Mouse (Mus musculus) bone marrow macrophage, adult 2 months (primary cell): ENCODE measurements around the gene Car2. TPM values are rescaled to one million over a fixed set of nuclear protein-coding genes. Genes with fewer than 3 reads are reported as not detected.

Experiments
- H3K27ac ChIP-seq: 2 replicates; pipeline ENCODE4 v1.5.1; 2012; ENCODE audit warnings: low read depth, low read length; ENCODE audit not compliant: insufficient read depth
- H3K4me1 ChIP-seq: 2 replicates; pipeline ENCODE4 v1.6.1; 2012; ENCODE audit warnings: low read length; ENCODE audit not compliant: control insufficient read depth, insufficient read depth
- H3K4me3 ChIP-seq: 2 replicates; pipeline ENCODE4 v1.5.1; 2012; ENCODE audit warnings: mild to moderate bottlenecking, low read length, moderate library complexity; ENCODE audit not compliant: insufficient read depth
- CTCF ChIP-seq: IDR thresholded peaks from 2 replicates; pipeline ENCODE4 v1.5.1; 2012; ENCODE audit warnings: low read depth, mild to moderate bottlenecking, low read length, moderate library complexity
- POLR2A ChIP-seq: IDR thresholded peaks from 2 replicates; pipeline ENCODE4 v1.6.1; 2012; ENCODE audit warnings: mild to moderate bottlenecking, low read depth, low read length, borderline replicate concordance
- polyA plus RNA-seq: library from polyadenylated mRNA; stranded (reverse); fragments of >200 nt; gene quantifications from 2 replicates; pipeline ENCODE4 v1.2.4, GENCODE M21; 2012; ENCODE audit not compliant: missing spikeins, insufficient read depth, insufficient read length

Car2 gene
- polyA plus RNA-seq, 1 experiment = not detected

DNA sequence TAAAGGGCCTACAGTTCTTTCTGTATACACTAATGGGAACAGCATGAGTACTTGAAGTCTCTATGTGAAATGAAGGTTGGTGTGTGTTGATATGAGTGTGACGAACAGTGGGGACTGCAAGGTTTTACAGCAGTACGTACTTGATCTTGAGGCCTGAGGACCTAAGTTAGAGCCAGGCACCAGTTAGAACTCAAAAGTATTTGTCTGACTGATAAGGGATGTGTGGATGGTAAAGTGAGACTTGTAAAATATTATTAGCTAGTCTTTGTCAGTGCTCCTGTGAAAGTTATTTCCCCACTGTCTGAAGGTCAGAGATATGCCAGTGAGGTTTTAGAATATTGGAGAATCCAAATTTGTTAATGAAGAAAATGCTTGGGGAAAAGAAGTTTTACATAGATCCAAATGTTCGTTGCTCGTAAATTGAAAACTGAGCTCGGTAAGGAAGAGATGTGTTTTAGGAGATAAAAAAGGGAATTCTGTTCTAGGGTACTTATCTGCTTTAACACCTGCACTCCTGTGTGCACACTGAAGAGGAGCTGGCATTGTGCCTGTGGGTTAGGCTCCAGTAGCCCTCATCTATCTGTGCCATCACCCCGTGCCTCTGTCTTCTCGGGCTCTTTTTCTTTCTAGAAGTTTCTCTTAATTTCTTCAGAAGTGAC is 8.7 kb upstream of the Car2 start:
- H3K4me1 ChIP-seq = peaks cover 12% of the 10 kb centered on the region
- TF ChIP-seq POLR2A (no peak), CTCF (no peak)

GRCm38 (mm10) chr3:14878749-14879223 is 7.3 kb upstream of the Car2 start:
- Histone ChIP-seq H3K4me3 (no peak overlapping the region), H3K27ac (no peak overlapping the region), H3K4me1 (peaks cover 12% of the 10 kb centered on the region)
- TF ChIP-seq CTCF (no peak), POLR2A (no peak)

More for the DNA sequence above, 8.7 kb upstream of the Car2 start:
- no peak overlapping the region for H3K27ac ChIP-seq
- no peak overlapping the region for H3K4me3 ChIP-seq

- no peak overlapping the region for H3K4me3 ChIP-seq
- peaks cover 12% of the 10 kb centered on the region for H3K4me1 ChIP-seq
- no peak for TF ChIP-seq POLR2A
- no peak for TF ChIP-seq CTCF
- no peak overlapping the region for H3K27ac ChIP-seq
Measured at GRCm38 (mm10) chr3:14879293-14879692, 6.8 kb upstream of the Car2 start.

GRCm38 (mm10) chr3:14880277-14880676 is 5.8 kb upstream of the Car2 start:
- H3K4me1 ChIP-seq = peaks cover 12% of the 10 kb centered on the region
- TF ChIP-seq POLR2A (no peak), CTCF (no peak)

GRCm38 (mm10) chr3:14882005-14882404 is 4.1 kb upstream of the Car2 start:
- Histone ChIP-seq H3K4me1 (peaks cover 9% of the 10 kb centered on the region), H3K27ac (no peak overlapping the region), H3K4me3 (no peak overlapping the region)
- no peak for TF ChIP-seq POLR2A
- TF ChIP-seq CTCF = no peak

More at GRCm38 (mm10) chr3:14880277-14880676, 5.8 kb upstream of the Car2 start:
- Histone ChIP-seq H3K27ac (no peak overlapping the region), H3K4me3 (no peak overlapping the region)

GRCm38 (mm10) chr3:14882756-14883155 is 3.3 kb upstream of the Car2 start:
- no peak overlapping the region for H3K4me3 ChIP-seq
- TF ChIP-seq CTCF (no peak), POLR2A (no peak)
- no peak overlapping the region for H3K27ac ChIP-seq
- peaks cover 9% of the 10 kb centered on the region for H3K4me1 ChIP-seq

GRCm38 (mm10) chr3:14884826-14885225 is 1.2 kb upstream of the Car2 start:
- Histone ChIP-seq H3K4me1 (peaks cover 9% of the 10 kb centered on the region), H3K4me3 (no peak overlapping the region), H3K27ac (no peak overlapping the region)
- TF ChIP-seq CTCF (no peak), POLR2A (no peak)

GRCm38 (mm10) chr3:14887134-14887666 is 1.1 kb downstream of the Car2 start:
- Histone ChIP-seq H3K4me1 (no peaks in the 10 kb centered on the region), H3K4me3 (peak overlapping the region; percentile 67; the same call in 1 of the 2 replicates), H3K27ac (no peak overlapping the region)
- TF ChIP-seq POLR2A (no peak), CTCF (no peak)

GRCm38 (mm10) chr3:14887686-14888295 is 1.7 kb downstream of the Car2 start:
- H3K4me1 ChIP-seq = no peaks in the 10 kb centered on the region; the same call in 1 of the 2 replicates
- no peak overlapping the region for H3K4me3 ChIP-seq
- TF ChIP-seq CTCF = no peak
- TF ChIP-seq POLR2A = no peak
- H3K27ac ChIP-seq = no peak overlapping the region

DNA sequence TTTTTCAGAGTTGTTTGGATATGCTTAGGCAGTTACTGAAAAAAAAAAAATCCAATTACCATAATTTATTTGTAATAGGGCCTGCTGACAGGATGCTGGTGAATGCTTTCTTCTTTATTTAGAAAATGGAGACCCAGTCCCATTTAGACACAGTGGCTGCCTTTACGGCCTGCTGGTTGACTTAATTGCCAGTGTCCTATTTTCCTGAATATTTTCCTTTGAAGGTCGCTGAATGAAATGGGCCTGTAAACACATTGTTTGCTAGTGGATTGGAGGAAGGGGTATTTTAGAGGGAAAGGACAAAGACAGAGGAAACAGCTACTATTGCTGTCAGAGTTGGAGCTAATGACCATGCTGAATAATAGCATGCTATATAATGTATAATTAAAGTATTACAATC is 2.5 kb downstream of the Car2 start:
- H3K4me3 ChIP-seq = no peak overlapping the region
- TF ChIP-seq CTCF (no peak), POLR2A (no peak)
- H3K27ac ChIP-seq = no peak overlapping the region
- H3K4me1 ChIP-seq = peaks cover 3% of the 10 kb centered on the region; the same call in 1 of the 2 replicates
